Comparison of ENCODE assay signal across 15 mouse cellular contexts in genomic region chr8:9435501-9435900, GRCm38 (mm10).
A peak's percentile ranks its signal among the peaks of the same experiment; 100 is the strongest.
DNase-seq lines count a peak whose midpoint lies in the region; ATAC-seq and TF ChIP-seq lines count a peak whose summit lies in the region.
"Had no signal": no experiment of that assay in that cellular context is flagged by ENCODE, and none has a peak within 500 bp of the region (broad histone marks: within the 10 kb centered on the region; RNA-seq: fewer than 3 reads in every experiment).

No protein-coding gene starts in this region.

- no peak for TF ChIP-seq EP300 in stomach, postnatal 0 days (optimal IDR thresholded peaks at IDR 0.05)
- no peak for TF ChIP-seq EP300 in heart, adult 2 months (IDR thresholded peaks at IDR 0.05; ENCODE audit: insufficient read depth, low read depth, low read length)

- H3K4me1 ChIP-seq in kidney, adult 2 months (ENCODE audit: control insufficient read depth, insufficient read depth, low read length), result no peaks in the 10 kb centered on the region; the same call in 1 of the 2 replicates
- no peaks in the 10 kb centered on the region for H3K4me1 ChIP-seq in kidney, embryonic 14.5 days (ENCODE audit: control insufficient read depth, insufficient read depth, low read length)
- H3K4me1 ChIP-seq in stomach, postnatal 0 days (replicated peaks; ENCODE audit: control insufficient read depth, insufficient read depth), result no peaks in the 10 kb centered on the region
- H3K4me1 ChIP-seq in heart, adult 2 months (ENCODE audit: control insufficient read depth, insufficient read depth, low read length), result no peaks in the 10 kb centered on the region
- H3K4me1 ChIP-seq: midbrain, embryonic 13.5 days had no signal

- H3K9ac ChIP-seq in kidney, embryonic 14.5 days (ENCODE audit: low read depth, low read length), result no peak overlapping the region
- no peak overlapping the region for H3K9ac ChIP-seq in stomach, postnatal 0 days (ENCODE audit: low read length)
- no peak overlapping the region for H3K9ac ChIP-seq in heart, adult 2 months (ENCODE audit: low read depth, low read length)
- H3K9ac ChIP-seq: midbrain, embryonic 13.5 days; neural tube, embryonic 15.5 days had no signal

- no peaks in the 10 kb centered on the region for H3K9me3 ChIP-seq in kidney, embryonic 14.5 days (ENCODE audit: control insufficient read depth, low read length)
- no peaks in the 10 kb centered on the region for H3K9me3 ChIP-seq in stomach, postnatal 0 days (ENCODE audit: control insufficient read depth, low read length)
- H3K9me3 ChIP-seq: midbrain, embryonic 13.5 days; neural tube, embryonic 15.5 days had no signal

- H3K79me2 ChIP-seq in heart, adult 2 months (replicated peaks; ENCODE audit: control insufficient read depth, insufficient read depth, low read length), result no peaks in the 10 kb centered on the region

- intact Hi-C loops in heart, adult 2 months (cut with DNase I), result no loop called here

- DNase-seq in kidney, adult 2 months, result peak; percentile 9
- DNase-seq in retina, embryonic 14.5 days (ENCODE audit: low spot score), result peak; percentile 41
- no peak for DNase-seq in retina, postnatal 1 day
- DNase-seq in cerebellum, postnatal 10 days, result peak; percentile 53
- DNase-seq in stomach, postnatal 0 days (ENCODE audit: low spot score), result peak; percentile 20
- DNase-seq in heart, adult 2 months, result no peak
- DNase-seq: adrenal gland, postnatal 10 days; layer of hippocampus, postnatal 36 days; lung, postnatal 10 days; right cerebral cortex, postnatal 4 days had no signal

- no peaks in the 10 kb centered on the region for H3K36me3 ChIP-seq in kidney, adult 2 months (ENCODE audit: control insufficient read depth, insufficient read depth, low read length)
- no peaks in the 10 kb centered on the region for H3K36me3 ChIP-seq in kidney, embryonic 14.5 days (ENCODE audit: control insufficient read depth, insufficient read depth, low read length)
- H3K36me3 ChIP-seq in stomach, postnatal 0 days (ENCODE audit: control insufficient read depth, insufficient read depth, low read length), result no peaks in the 10 kb centered on the region
- no peaks in the 10 kb centered on the region for H3K36me3 ChIP-seq in heart, adult 2 months (ENCODE audit: control insufficient read depth, insufficient read depth, low read length)
- H3K36me3 ChIP-seq: midbrain, embryonic 13.5 days; neural tube, embryonic 15.5 days had no signal

- TF ChIP-seq POLR2A in kidney, adult 2 months (IDR thresholded peaks at IDR 0.05; ENCODE audit: low read depth, low read length), result no peak
- TF ChIP-seq POLR2A in heart, adult 2 months (IDR thresholded peaks at IDR 0.05; ENCODE audit: insufficient read depth, low read depth, low read length), result no peak

- 39% methylated on average over 10 of the region's 10 CpGs for WGBS in kidney, adult 2 months
- WGBS in kidney, embryonic 14.5 days, result 43% methylated on average over 10 of the region's 10 CpGs
- 50% methylated on average over 10 of the region's 10 CpGs for WGBS in stomach, postnatal 0 days
- WGBS in heart, adult 2 months, result 42% methylated on average over 10 of the region's 10 CpGs

- no peak for ATAC-seq in kidney, embryonic 14.5 days (ENCODE audit: low FRiP score, low TSS enrichment)
- ATAC-seq in stomach, postnatal 0 days (ENCODE audit: low FRiP score, low TSS enrichment), result no peak
- ATAC-seq: intestine, postnatal 0 days; midbrain, embryonic 13.5 days had no signal

- H3K4me2 ChIP-seq in kidney, embryonic 14.5 days (replicated peaks; ENCODE audit: low read depth, low read length), result no peak overlapping the region
- no peak overlapping the region for H3K4me2 ChIP-seq in stomach, postnatal 0 days (replicated peaks; ENCODE audit: low read depth)
- H3K4me2 ChIP-seq: midbrain, embryonic 13.5 days; neural tube, embryonic 15.5 days had no signal

- TF ChIP-seq CTCF in kidney, adult 2 months (conservative IDR thresholded peaks at IDR 0.05; ENCODE audit: insufficient read depth, insufficient read length, low read depth, low read length), result no peak
- no peak for TF ChIP-seq CTCF in stomach, postnatal 0 days (IDR thresholded peaks at IDR 0.05; ENCODE audit: low read depth)
- TF ChIP-seq CTCF in heart, adult 2 months (IDR thresholded peaks at IDR 0.05), result no peak

- no peak overlapping the region for H3K4me3 ChIP-seq in kidney, adult 2 months (ENCODE audit: insufficient read depth, low read depth, low read length)
- no peak overlapping the region for H3K4me3 ChIP-seq in kidney, embryonic 14.5 days (ENCODE audit: low read length)
- no peak overlapping the region for H3K4me3 ChIP-seq in stomach, postnatal 0 days (ENCODE audit: low read depth, low read length)
- H3K4me3 ChIP-seq in heart, adult 2 months, result no peak overlapping the region
- H3K4me3 ChIP-seq: midbrain, embryonic 13.5 days; neural tube, embryonic 15.5 days had no signal

- H3K27me3 ChIP-seq in kidney, adult 2 months (replicated peaks; ENCODE audit: control insufficient read depth, insufficient read depth, low read length), result no peaks in the 10 kb centered on the region
- no peaks in the 10 kb centered on the region for H3K27me3 ChIP-seq in kidney, embryonic 14.5 days (ENCODE audit: control insufficient read depth, insufficient read depth, low read length)
- no peaks in the 10 kb centered on the region for H3K27me3 ChIP-seq in stomach, postnatal 0 days (ENCODE audit: control insufficient read depth, insufficient read depth, low read length)
- no peaks in the 10 kb centered on the region for H3K27me3 ChIP-seq in heart, adult 2 months (ENCODE audit: control insufficient read depth, insufficient read depth, low read length)
- H3K27me3 ChIP-seq: CH12.LX; midbrain, embryonic 13.5 days; neural tube, embryonic 15.5 days had no signal

- no peak overlapping the region for H3K27ac ChIP-seq in kidney, adult 2 months (ENCODE audit: insufficient read depth, low read depth, low read length)
- no peak overlapping the region for H3K27ac ChIP-seq in kidney, embryonic 14.5 days (ENCODE audit: low read depth, low read length)
- no peak overlapping the region for H3K27ac ChIP-seq in stomach, postnatal 0 days (replicated peaks)
- no peak overlapping the region for H3K27ac ChIP-seq in heart, adult 2 months
- H3K27ac ChIP-seq: midbrain, embryonic 13.5 days; neural tube, embryonic 15.5 days had no signal

Comparison
In these comparisons a context has a peak if more than half of its experiments do, and no peak if none do; other contexts are left out.
1. DNase-seq: peak in kidney, adult 2 months (single experiment), retina, embryonic 14.5 days (single experiment), cerebellum, postnatal 10 days (2 of 2) and stomach, postnatal 0 days (single experiment); none in retina, postnatal 1 day (single experiment) and heart, adult 2 months (0 of 2).